Mouse (Mus musculus) c-Kit-positive CD71-negative TER-119-negative erythroid progenitor cells, embryonic 14.5 days (primary cell): ENCODE measurements around the gene Smok3c.
"Not testable (repeated sequence)": the region's sequence is repeated elsewhere in the genome, so short reads cannot be mapped to it uniquely, and the experiment has no call there.

Experiments
- DNase-seq: peaks from one replicate; pipeline ENCODE4 v3.0.0-alpha.2; 2013; ENCODE audit warnings: low read depth

Gene Smok3c

GRCm38 (mm10) chr5:138052894-138053293, at the start of gene Smok3c:
Gene Smok3c (plus strand): TSS chr5:138053194.
- DNase-seq: not testable (repeated sequence)

GRCm38 (mm10) chr5:138009437-138009836, 43.6 kb upstream of the Smok3c start:
- no peak for DNase-seq

GRCm38 (mm10) chr5:138012382-138012781, 40.6 kb upstream of the Smok3c start:
- no peak for DNase-seq

- DNase-seq: no peak
These were observed 36.5 kb upstream of the Smok3c start for GRCm38 (mm10) chr5:138016530-138016929.

GRCm38 (mm10) chr5:138016997-138017396, 36.0 kb upstream of the Smok3c start:
- DNase-seq: no peak

GRCm38 (mm10) chr5:138019577-138019976, 33.4 kb upstream of the Smok3c start:
- not testable (repeated sequence) for DNase-seq

- not testable (repeated sequence) for DNase-seq
These were observed 32.0 kb upstream of the Smok3c start, which contains the start of the genes Smok3a and Smok3b for GRCm38 (mm10) chr5:138020961-138021479. Gene Smok3a (plus strand): TSS chr5:138021261. Gene Smok3b (plus strand): TSS chr5:138021429.

- no peak for DNase-seq
These were observed 20.8 kb downstream of the Smok3c start for GRCm38 (mm10) chr5:138073803-138074202.

- DNase-seq: no peak
These were observed 22.7 kb downstream of the Smok3c start for GRCm38 (mm10) chr5:138075684-138076083.

- no peak for DNase-seq
These were observed 23.2 kb downstream of the Smok3c start for GRCm38 (mm10) chr5:138076148-138076547.

GRCm38 (mm10) chr5:138080456-138080855, 27.5 kb downstream of the Smok3c start:
- no peak for DNase-seq

- DNase-seq: no peak
These were observed 28.5 kb downstream of the Smok3c start for GRCm38 (mm10) chr5:138081446-138081845.

GRCm38 (mm10) chr5:138083318-138083900, 30.4 kb downstream of the Smok3c start:
- no peak for DNase-seq

GRCm38 (mm10) chr5:138083936-138084335, 30.9 kb downstream of the Smok3c start:
- DNase-seq: no peak

GRCm38 (mm10) chr5:138084507-138084906, 31.5 kb downstream of the Smok3c start:
- DNase-seq: no peak

- peak; percentile 84 for DNase-seq
These were observed 32.0 kb downstream of the Smok3c start, which contains the start of gene Zkscan1 for GRCm38 (mm10) chr5:138084996-138085395. Gene Zkscan1 (plus strand): TSS chr5:138085084.

GRCm38 (mm10) chr5:138085421-138085911, 32.5 kb downstream of the Smok3c start:
- no peak for DNase-seq

GRCm38 (mm10) chr5:138086842-138087241, 33.8 kb downstream of the Smok3c start:
- no peak for DNase-seq

- no peak for DNase-seq
These were observed 35.4 kb downstream of the Smok3c start for GRCm38 (mm10) chr5:138088366-138088765.

GRCm38 (mm10) chr5:138089108-138089551, 36.1 kb downstream of the Smok3c start:
- DNase-seq: no peak

GRCm38 (mm10) chr5:138090271-138090670, 37.3 kb downstream of the Smok3c start:
- DNase-seq: no peak

- no peak for DNase-seq
These were observed 37.7 kb downstream of the Smok3c start for GRCm38 (mm10) chr5:138090737-138091136.

GRCm38 (mm10) chr5:138092771-138093170, 39.8 kb downstream of the Smok3c start:
- no peak for DNase-seq

- no peak for DNase-seq
These were observed 41.5 kb downstream of the Smok3c start for GRCm38 (mm10) chr5:138094474-138094873.
